Mouse (Mus musculus) layer of hippocampus, adult 18-20 months (tissue): ENCODE results near the gene Adamtsl1. TPM values are rescaled to one million over a fixed set of nuclear protein-coding genes. Genes with fewer than 3 reads are reported as not detected.

Experiments used
- DNase-seq, 2 experiments: peaks; one replicate each; pipeline ENCODE4 v3.0.0; 2022; ENCODE audit warnings: low spot score in 2 of 2
- total RNA-seq, 2 experiments: library from RNA; stranded (reverse); gene quantifications; 2 replicates each; pipeline ENCODE4 v1.2.3; 2021

Gene Adamtsl1
- total RNA-seq, 2 experiments from 2014 or later = 9.1 to 10.6 TPM

DNA sequence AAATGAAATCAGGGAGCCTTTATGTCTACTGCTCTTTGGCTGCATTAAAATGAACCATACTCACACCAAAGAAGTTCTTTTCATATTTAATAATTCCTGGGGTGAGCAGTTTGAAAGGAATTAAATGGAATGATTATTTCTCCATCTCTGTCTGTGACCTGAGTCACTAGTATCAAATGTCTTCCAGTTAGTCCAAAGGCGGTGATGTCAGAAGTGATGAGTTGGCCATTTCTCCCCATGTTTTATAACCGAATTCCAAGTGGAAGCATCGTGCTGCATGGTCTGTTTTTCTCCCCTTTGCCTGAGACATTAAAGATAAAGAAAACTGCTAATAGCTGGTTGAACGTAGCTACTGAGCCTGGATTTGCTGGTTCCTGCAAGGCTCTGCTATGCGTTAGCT is 657.5 kb downstream of the Adamtsl1 start:
- DNase-seq = no peak

- DNase-seq = no peak
Observed at GRCm38 (mm10) chr4:86177471-86177870, 663.5 kb downstream of the Adamtsl1 start.

GRCm38 (mm10) chr4:86178116-86178515 is 664.1 kb downstream of the Adamtsl1 start:
- DNase-seq = no peak

DNA sequence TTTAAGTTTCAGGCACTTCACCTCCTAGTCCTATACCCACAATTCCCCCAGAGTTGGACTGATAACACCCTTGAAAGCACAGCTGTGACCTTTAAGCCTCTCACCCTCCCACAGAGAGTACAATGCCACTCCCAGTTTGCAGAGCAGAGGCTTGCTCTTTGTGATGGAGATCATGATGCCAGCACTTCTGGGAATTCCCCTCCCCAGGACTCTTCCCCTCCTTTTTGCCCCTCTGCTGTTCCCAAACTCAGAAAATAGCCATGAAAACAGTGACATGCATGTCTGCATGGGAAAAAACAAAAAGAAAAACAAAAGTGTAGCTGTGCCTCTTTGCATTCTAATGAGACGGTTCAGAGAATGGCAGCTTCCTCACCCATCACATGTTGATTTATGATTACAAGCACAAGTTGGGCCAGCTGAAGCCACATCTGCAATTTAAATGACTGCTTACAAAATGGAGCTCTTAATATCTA is 669.8 kb downstream of the Adamtsl1 start:
- no peak for DNase-seq

GRCm38 (mm10) chr4:86189853-86190252 is 675.9 kb downstream of the Adamtsl1 start:
- peak in 1 of 2 experiments; percentile 31 for DNase-seq

- DNase-seq = no peak
Observed at GRCm38 (mm10) chr4:86191195-86191594, 677.2 kb downstream of the Adamtsl1 start.

DNA sequence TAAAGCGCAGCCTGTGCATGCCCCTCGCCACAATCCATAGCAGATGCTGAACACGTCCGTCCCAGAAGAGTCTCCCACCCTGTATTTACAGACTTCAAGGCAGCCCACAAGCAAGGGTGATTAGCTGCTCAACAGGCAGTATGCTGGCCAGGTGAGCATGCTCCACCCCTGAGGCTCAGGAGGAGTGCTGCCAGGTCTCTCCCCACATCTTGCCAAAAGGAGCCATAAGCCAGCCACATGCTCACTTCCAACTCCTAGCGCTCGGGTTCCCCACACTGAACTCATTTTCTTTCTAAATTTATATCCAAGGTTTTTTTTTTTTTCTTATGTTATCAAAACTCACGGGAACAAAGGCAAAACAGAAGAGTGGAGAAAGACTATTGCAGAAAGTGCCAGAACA is 687.8 kb downstream of the Adamtsl1 start:
- DNase-seq = no peak

DNA sequence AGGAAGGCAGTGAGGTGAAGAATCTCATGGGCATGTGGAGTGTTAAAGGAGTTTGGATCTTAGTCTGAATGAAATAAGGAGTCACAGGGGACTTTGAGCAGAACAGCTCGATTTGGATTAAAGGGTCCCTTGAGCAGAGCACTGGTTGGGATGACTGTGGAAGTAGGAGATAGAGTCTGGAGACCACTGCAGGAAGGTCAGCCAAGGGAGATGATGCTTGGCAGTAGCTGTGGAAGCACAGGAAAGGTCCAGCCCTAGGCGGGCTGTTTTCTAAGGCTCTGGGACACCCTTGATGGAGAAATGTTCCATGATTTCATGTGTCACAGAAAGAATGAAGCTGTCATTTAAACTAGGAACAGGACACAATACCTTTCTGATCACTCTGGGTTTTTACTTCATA is 689.3 kb downstream of the Adamtsl1 start:
- DNase-seq = no peak

- no peak for DNase-seq
Observed at GRCm38 (mm10) chr4:86224875-86225274, 710.9 kb downstream of the Adamtsl1 start.

GRCm38 (mm10) chr4:86227096-86227495 is 713.1 kb downstream of the Adamtsl1 start:
- DNase-seq = peak; percentile 7 to 53

DNA sequence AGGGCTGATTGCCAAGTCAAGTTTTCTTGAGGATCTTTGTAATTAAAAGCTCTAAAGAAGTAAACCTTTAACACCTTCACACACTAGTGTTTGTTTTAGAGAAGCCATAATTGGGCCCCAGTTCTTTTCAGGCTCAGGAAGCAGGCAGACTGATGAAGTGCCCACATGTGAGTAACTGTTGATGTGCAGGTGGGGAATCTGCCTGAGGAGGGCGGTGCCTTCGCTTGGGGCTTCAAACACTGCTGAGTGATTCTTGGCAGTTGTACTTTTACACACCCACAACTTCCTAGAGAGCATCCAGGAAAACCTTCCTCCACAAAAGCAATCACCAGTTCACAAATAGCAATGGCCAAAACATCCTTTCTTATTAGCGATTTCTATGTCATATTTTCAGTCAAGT is 719.2 kb downstream of the Adamtsl1 start:
- DNase-seq = no peak

- no peak for DNase-seq
Observed at GRCm38 (mm10) chr4:86241854-86242424, 728.0 kb downstream of the Adamtsl1 start.

- peak in 1 of 2 experiments; percentile 32 for DNase-seq
Observed at GRCm38 (mm10) chr4:86270085-86270484, 756.1 kb downstream of the Adamtsl1 start.

- peak in 1 of 2 experiments; percentile 62 for DNase-seq
Observed at GRCm38 (mm10) chr4:86273703-86274355, 759.9 kb downstream of the Adamtsl1 start.

DNA sequence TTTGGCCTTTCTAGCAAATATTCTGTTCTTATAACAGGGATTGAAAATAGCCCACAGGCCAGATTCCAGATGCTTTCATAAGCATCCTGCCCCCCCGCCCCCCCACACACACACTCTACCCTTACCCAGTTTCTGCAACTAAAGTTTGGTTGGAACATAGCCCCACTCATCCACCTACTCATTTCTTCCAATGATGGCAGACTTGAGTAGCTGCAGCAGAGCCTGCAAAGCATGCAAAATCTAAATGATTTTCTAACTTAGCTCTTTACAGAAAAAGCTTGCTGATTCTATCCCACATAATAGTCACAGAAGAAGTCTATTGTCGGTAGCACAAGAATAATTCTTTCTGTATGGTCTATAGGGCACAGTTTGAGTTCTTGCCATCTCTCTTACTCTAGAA is 760.7 kb downstream of the Adamtsl1 start:
- DNase-seq = no peak

- no peak for DNase-seq
Observed at GRCm38 (mm10) chr4:86276021-86276813, 762.2 kb downstream of the Adamtsl1 start.

- DNase-seq = no peak
Observed at GRCm38 (mm10) chr4:86278546-86278945, 764.6 kb downstream of the Adamtsl1 start.

- DNase-seq = no peak
Observed at GRCm38 (mm10) chr4:86286572-86286971, 772.6 kb downstream of the Adamtsl1 start.

- no peak for DNase-seq
Observed at GRCm38 (mm10) chr4:86288264-86288663, 774.3 kb downstream of the Adamtsl1 start.

DNA sequence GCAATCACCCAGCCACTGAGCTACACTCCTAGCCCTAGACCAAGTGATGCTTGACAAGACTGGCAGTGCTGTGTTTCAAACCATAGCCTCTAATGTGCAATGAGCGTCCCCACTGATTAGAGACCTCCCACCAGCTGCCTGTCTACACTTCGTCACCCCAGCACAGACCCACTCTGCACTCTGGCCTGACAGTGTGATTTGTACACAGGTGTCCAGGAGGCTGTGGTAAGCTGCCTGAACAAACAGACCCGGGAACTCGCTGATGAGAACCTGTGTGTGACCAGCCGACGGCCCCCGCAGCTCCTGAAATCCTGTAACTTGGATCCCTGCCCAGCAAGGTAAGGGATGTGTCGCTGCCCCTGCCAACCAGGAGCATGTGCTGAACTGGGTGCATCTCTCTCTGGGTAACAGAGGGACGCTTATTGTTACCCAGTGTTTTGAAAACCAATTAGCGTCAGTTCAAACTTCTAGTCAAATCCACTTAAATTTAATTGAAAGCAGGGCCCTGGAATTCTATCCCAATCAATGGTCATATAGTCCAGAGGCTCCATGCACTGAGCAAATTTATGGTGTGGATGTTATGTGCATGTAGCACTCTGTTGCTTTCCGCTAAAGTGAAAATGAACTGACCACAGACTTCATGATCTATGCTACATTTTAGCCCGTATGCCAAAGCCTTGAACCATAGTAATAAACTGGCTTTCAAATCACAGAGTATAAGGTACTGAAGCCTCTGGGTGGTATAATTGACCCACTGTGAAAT is 775.7 kb downstream of the Adamtsl1 start:
- no peak for DNase-seq

- DNase-seq = peak in 1 of 2 experiments; percentile 39
Observed at GRCm38 (mm10) chr4:86294828-86295251, 780.9 kb downstream of the Adamtsl1 start.
